Mouse (Mus musculus): ENCODE measurements around the gene Grk5.

The Grk5 gene

DNA sequence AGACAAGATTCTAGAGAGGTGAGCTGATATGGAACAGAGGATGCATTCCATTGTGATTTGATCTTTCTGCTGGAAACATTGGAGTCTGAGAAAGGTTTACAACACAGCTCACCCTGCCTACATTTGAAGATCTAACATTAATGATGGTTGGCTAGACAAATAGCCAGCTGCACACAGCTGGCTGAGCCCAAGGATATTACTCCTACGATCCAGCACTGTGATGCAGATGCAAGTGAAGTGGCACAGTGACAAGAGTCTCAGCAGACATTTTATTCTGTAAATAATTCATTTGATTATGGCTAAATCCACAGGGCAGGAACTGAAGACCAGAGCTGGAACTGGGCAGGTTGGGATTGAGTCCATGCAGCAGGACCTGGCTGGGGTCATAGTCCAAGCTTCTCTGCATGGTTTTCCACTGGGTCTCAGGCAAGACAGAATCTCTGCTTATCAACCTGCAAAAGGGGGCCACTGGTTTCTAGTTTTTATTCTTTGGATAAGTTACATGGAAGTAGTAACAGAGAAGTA is 70.2 kb downstream of the Grk5 start:
- in situ Hi-C loops (cut with MboI; ENCODE audit: low pct_unique_long_range_greater_than_20kb in 1 of 2, low sequenced_read_pairs in 2 of 2, unreplicated experiment in 1 of 2): no loop called here

DNA sequence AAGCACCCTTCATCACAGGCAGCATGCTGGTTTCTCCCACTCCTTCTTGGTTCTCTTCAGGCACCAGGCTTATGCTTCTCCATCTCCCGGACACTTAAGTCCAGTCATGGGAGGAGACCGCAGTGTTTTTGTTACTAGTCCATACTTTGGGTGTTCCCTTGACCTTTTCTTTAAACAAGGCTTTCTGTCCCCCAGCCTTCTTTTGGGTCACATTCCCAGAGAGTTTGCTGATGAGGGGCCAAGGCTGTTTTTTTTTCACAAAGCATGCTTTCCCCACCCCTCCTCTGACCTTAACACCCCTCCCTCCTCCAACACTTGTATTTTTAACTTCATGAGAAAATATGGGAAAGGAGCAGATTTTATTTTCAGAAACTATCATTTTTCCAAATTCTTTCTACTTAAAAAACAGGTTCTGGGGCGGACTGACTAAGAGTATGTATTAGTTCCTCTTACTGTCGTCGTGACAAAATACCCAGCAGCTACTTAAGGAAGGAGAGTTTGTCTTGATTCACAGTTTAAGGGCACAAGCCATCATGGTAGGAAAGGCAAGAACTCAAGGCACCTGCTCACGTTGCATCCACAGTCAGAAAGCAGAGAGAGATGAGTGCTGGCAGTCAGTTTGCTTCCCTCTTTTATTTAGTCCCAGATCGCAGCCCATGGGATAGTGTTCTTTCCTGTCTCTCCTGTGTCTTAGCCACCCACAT is 73.0 kb downstream of the Grk5 start:
- in situ Hi-C loops (cut with MboI; ENCODE audit: low pct_unique_long_range_greater_than_20kb in 1 of 2, low sequenced_read_pairs in 2 of 2, unreplicated experiment in 1 of 2): no loop called here

DNA sequence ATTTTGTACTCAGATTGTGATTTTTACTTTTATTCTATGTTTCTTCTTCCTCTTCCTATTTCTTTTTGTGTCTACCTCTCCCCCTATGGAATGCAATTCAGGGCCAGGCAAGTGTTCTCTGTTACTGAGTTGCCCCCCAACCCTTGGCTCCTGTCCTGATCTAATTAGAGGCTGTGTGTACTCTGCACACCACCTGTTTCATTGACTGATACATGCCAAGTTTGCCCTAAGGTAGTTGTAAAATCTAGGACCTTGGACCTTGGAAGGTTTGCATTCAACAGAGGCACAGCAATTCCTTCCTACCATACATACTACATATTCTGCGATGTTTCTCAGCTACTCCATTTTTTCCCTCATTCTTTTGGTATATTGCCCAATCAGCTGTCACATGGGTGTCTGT is 78.4 kb downstream of the Grk5 start:
- in situ Hi-C loops (cut with MboI; ENCODE audit: low pct_unique_long_range_greater_than_20kb in 1 of 2, low sequenced_read_pairs in 2 of 2, unreplicated experiment in 1 of 2): no loop called here

DNA sequence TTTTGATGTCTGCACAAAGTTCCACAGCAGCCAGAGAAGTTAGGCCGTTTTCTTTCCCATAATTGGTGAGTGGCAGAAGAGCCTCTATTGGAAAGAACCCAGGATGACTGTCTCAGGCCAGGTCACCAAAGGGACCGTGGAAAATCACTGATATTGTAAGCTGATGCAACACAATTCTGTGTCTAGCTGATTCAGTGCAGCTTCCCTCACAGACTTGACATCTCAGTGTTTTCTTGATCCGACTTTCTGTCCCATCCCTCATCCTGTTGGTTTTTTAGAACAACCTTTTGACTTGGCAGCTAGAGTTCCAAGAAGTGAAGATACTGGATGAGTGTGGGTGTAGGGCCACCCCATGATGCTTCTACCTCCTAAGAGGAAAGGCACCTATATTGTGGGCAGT is 80.9 kb downstream of the Grk5 start:
- in situ Hi-C loops (cut with MboI; ENCODE audit: low pct_unique_long_range_greater_than_20kb in 1 of 2, low sequenced_read_pairs in 2 of 2, unreplicated experiment in 1 of 2): no loop called here

DNA sequence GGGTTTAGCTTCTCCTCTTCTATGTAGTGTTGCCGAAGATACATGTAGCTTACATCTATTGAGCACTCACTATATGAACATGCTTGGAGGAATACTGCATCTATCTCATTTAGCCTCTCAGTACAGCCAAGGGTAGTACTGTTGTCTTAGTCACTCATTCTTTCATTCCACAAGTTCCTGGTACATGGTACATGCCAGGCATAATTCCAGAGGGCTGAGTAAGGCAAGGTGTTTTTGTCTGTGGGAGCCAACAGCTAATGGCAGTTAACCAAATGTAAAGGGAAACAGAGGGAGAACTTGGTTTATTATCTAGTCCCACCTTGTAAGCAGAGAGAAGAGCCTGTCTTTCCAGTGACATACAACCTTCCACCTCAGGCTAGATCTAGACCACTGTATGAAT is 82.0 kb downstream of the Grk5 start:
- in situ Hi-C loops (cut with MboI; ENCODE audit: low pct_unique_long_range_greater_than_20kb in 1 of 2, low sequenced_read_pairs in 2 of 2, unreplicated experiment in 1 of 2): no loop called here

DNA sequence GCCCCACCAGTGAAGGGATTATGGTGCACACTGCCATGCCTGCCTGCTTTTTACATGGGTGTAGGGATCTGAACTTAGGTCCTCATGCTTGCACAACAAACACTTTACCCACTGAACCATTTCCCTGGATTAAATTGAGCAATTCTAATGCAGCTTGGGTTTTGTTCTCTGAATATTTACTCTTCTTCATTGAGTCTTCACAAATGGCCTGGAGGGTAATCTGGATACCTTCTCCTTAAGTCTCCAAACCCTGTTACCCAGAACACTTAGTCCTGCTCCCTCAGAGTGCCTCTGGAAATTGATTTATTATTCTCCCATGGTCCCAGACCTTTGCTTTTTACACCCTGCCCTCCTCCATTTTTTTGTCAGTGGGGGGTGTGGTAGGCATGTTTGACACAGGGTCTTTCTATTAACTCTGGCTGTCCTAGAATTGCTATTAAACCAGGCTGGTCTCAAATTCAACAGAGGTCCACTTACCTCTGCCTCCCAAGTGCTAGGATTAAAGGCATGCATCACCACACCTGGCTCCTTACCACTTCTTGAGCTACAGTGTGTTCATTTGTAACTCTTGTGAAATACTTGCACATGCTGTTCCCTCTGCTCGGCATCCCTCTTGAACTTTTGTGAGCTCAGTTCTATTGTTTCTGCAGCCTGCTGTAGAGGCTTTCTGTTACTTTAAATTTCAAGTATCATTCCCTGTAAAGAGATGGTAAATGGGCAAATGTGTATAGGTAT is 82.9 kb downstream of the Grk5 start:
- in situ Hi-C loops (cut with MboI; ENCODE audit: low pct_unique_long_range_greater_than_20kb in 1 of 2, low sequenced_read_pairs in 2 of 2, unreplicated experiment in 1 of 2): no loop called here

DNA sequence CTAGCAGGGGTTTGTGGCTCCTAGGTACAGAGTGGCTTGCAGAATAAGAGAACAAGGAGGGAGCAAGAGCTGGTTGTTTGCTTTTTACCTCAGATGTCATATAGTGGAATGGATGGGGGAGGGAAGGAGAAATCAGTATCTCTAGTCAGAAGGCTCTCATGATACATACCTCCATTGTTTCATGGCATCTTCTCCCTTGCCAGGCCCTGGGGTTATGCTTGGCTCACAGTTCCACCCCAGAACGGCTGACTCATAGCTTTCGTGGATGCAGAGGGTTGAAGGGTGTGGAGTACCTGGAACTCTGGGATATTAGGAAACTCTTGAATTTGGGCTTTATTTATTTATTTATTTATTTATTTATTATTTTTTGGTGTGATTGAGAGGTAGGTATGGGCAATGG is 84.0 kb downstream of the Grk5 start:
- in situ Hi-C loops (cut with MboI; ENCODE audit: low pct_unique_long_range_greater_than_20kb in 1 of 2, low sequenced_read_pairs in 2 of 2, unreplicated experiment in 1 of 2): no loop called here

DNA sequence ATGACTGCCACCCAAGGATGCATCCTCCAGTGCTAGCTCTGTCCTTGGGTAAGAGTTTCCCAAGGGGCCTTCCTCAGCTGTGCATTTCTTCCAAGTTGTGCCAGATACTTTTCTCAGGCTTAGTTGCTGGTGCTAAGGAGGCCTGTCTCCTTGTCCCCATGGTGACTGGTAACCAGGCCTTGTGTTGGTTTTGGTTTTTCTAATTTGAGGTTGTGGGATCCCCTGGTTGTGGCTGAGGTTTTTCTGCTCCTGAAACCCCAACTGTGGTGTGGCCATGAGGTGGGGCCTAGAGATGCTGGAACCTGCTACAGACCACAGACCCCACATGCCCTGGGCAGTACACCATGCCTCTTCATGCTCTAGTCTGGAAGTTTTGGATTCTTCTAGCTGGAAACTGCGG is 90.0 kb downstream of the Grk5 start:
- in situ Hi-C loops (cut with MboI; ENCODE audit: low pct_unique_long_range_greater_than_20kb in 1 of 2, low sequenced_read_pairs in 2 of 2, unreplicated experiment in 1 of 2): no loop called here

DNA sequence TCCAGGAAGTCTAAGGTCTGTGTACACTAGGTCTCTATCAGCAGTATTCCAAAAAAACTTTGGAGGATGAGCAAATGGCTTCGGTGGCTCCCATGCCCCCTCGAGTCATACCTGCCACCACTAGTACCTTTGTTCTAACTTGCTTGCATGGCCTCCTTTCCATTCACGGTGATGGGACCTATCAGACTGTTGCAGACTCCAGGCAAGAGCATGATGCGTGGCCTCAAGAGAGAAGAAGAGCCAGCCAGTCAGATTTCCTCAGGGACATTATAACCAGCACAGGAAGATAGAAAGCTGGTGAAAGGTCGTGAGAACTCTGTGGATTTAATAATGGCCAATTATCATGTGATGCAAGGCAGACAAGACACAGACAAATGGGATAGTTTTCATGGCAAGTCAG is 91.8 kb downstream of the Grk5 start:
- in situ Hi-C loops (cut with MboI; ENCODE audit: low pct_unique_long_range_greater_than_20kb in 1 of 2, low sequenced_read_pairs in 2 of 2, unreplicated experiment in 1 of 2): no loop called here

DNA sequence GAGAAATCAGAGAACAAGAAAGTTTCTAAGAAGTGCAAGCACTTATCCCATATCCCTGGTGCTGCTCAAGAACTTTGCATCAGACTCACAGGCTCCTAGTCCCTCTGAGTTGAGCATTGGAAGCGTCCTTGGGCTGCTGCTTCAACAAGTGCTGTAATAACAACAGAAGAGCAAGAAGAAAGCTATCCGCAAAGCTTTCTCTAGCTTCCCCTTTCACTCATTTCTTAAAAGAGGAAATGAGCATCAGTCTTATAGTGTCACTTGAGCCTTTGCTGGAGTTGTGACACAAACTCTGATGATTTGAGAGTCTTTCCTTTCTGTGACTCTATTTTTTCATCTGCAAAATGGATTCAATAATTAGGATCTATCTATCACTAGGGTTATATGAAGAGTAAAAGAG is 92.3 kb downstream of the Grk5 start:
- in situ Hi-C loops (cut with MboI; ENCODE audit: low pct_unique_long_range_greater_than_20kb in 1 of 2, low sequenced_read_pairs in 2 of 2, unreplicated experiment in 1 of 2): no loop called here

DNA sequence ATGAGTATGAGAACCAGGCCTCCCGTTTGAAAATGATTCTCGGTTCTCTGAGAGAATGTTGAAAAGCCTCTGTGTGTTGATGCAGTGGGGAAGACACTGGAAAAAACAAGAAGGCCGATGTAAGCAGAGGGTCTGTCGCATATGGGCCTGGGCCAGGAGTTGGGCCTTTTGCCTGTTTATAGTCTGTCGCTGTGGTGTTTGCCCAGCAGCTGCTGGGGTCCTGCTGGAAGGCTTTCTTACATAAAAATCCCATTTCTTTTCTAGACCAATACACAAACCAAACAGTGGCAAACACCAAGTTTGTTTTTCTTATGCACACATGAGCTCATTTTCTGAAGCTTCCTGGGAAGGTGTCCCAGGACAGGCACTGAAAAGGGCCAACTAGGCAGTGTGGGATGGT is 100.2 kb downstream of the Grk5 start:
- in situ Hi-C loops (cut with MboI; ENCODE audit: low pct_unique_long_range_greater_than_20kb in 1 of 2, low sequenced_read_pairs in 2 of 2, unreplicated experiment in 1 of 2): no loop called here

DNA sequence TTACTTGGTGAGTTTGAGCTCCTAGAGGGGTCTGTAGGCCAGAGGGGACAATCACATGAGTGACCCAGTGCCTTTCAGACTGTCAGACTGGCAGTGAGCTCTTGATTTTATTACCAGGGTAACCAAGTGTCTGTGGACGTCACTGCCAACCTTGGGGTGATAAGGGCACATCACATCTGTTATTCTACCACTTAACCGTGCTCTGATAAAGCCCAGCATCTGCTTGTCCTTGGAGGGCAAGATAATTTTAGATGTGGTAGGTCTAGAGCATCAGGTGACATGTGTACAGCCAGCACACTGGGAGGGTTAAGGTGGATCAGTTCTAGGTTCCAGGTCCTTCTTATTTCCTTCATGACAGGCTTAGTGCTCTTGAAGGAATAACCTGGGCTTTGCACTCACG is 104.7 kb downstream of the Grk5 start:
- in situ Hi-C loops (cut with MboI; ENCODE audit: low pct_unique_long_range_greater_than_20kb in 1 of 2, low sequenced_read_pairs in 2 of 2, unreplicated experiment in 1 of 2): no loop called here

DNA sequence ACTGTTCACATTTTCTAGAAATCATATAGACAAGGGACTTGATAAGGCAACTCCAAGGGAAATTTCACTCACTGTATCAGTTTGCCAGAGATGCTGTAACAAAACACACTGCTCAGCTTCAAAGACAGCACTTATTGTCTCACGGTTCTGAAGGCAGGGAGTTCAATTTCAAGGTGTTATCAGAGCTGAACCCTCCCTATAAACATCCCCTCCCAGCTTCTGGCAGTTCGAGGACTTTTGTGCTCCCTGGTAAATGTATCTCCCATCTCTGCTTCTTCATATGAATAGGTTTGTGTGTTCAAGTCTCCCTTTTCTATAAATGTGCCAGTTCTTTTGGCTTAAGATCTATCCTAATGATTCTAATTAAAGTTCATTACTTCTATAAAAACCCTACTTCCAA is 105.3 kb downstream of the Grk5 start:
- in situ Hi-C loops (cut with MboI; ENCODE audit: low pct_unique_long_range_greater_than_20kb in 1 of 2, low sequenced_read_pairs in 2 of 2, unreplicated experiment in 1 of 2): no loop called here

DNA sequence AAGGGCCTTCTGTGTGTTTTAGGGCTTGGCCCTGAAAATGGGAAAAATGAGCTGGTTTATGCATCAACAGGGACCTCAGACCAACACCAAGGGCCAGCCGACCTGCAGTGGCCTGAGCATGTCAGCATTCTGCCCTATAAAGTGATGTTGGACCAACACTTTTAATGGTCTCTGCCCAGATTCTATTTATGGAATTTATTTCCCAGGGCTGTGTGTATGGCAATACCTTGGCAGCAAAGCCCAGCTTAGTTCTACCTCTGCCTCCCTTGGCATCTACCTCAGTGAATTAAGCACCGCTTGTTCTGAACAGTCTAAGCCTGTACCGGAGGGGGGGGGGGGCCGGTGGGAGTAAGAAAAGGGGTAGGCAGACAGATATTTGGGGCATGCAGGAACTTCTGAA is 108.2 kb downstream of the Grk5 start:
- in situ Hi-C loops (cut with MboI; ENCODE audit: low pct_unique_long_range_greater_than_20kb in 1 of 2, low sequenced_read_pairs in 2 of 2, unreplicated experiment in 1 of 2): no loop called here

DNA sequence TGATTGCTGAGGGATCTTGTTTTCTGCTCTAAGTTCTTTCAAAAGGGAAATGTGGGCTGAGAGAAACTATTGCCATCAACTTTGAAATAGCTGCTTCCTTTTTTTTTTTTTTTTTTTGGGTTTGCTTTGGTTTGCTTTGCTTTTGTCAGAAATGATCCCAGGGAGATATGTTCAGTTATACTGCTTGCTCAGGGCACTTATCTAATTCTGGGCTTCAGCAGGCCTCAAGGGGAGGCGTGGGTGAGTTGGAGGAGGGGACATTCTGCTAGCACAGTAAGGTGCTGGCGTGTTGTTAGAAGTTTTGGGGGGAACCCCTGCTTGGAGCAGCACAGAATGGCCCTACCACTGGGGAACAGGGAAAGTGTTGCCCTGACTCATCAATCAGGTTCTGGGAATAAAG is 110.1 kb downstream of the Grk5 start:
- in situ Hi-C loops (cut with MboI; ENCODE audit: low pct_unique_long_range_greater_than_20kb in 1 of 2, low sequenced_read_pairs in 2 of 2, unreplicated experiment in 1 of 2): no loop called here

DNA sequence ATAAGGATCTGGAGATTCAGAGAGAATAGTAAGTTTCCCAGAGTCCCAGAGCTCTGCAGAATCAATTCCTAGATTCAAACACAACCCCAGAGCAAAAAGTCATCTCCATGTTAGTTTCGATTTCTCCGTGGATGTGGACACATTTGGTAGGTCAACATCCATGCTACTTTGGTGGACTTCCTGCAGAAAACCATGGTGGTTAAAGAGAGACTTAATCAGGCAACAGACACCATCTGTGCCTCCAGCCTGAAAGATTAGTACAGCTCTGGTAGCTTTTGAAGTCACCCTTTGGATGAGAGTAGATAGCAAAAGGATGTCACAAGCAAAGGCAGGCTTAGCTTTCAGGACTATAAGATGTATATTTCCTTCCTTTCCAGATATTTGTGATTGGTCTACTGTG is 111.4 kb downstream of the Grk5 start:
- in situ Hi-C loops (cut with MboI; ENCODE audit: low pct_unique_long_range_greater_than_20kb in 1 of 2, low sequenced_read_pairs in 2 of 2, unreplicated experiment in 1 of 2): no loop called here

DNA sequence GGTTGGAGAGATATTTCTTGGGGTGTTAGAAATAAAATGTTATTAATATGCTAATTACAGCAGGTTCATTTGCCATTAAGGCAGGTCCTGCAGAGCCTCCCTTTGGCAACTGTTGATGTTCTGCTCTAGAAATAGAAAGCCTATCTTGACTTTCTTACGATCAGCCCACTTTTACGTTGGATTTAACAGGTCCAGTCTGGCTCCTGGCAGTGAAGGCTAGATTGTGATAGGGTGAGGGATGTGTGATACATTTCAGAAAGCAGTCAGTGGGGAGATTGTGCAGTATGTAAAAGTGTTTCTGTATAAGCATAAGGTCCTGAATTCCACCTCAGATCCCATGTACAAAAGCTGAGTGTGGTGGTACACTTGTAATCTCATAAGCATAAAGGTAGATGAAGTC is 119.7 kb downstream of the Grk5 start:
- in situ Hi-C loops (cut with MboI; ENCODE audit: low pct_unique_long_range_greater_than_20kb in 1 of 2, low sequenced_read_pairs in 2 of 2, unreplicated experiment in 1 of 2): no loop called here

DNA sequence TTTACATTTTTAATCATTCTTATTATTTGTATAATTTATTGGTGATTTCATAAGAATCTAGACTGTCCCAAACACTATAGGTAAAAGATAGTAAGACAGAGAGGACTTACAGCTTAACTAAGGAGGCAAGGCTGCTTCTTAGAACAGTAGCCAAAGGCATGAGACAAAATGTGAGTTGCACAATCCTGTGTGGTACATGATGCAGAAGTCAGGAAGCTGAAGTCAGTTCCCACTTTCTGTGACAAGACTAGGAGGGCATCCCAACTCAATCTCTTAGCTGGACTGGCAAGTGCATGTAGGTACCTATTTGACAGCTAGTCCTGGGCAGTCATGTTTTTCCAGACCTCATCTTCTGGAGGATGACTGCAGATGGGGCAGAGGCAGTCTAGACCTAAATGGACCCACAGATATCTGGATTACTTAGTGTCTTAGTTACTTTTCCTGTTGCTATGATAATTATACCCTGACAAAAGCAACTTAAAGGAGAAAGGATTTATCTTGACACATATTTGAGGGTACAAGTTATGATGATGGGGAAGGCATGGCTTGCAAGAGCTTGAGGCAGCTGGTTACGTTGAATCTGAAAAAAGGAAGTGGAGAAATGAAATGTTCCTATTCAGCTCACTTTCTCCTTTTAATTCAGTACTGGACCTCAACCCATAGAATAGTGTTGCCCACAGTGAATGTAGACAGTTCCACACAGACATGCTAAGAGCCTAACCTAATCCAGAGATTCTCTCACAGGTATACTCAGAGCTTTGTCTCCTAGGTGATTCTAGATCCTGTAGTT is 128.1 kb downstream of the Grk5 start:
- in situ Hi-C loops (cut with MboI; ENCODE audit: low pct_unique_long_range_greater_than_20kb in 1 of 2, low sequenced_read_pairs in 2 of 2, unreplicated experiment in 1 of 2): no loop called here

DNA sequence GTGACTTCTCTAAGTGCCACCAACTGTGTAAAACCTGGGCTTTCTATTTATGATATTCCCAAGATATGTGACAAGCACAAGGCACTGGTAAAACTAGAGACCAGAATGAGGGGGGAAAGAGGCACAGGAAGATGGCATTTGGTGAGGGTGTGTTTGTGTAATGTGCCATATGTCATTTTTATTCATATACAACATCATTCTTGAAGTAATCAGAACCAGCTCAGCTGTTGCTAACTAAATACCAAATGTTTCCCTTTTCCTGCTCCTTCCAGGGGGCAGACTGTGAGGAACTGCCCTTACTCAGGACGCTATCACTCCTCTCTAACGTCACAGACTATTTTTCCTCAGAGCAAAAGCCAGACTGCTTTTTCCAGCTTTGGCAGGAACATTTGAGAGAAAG is 132.0 kb downstream of the Grk5 start:
- in situ Hi-C loops (cut with MboI; ENCODE audit: low pct_unique_long_range_greater_than_20kb in 1 of 2, low sequenced_read_pairs in 2 of 2, unreplicated experiment in 1 of 2): no loop called here

Measured in mouse embryonic stem cell (cell line).